Mouse (Mus musculus) natural killer cell, adult 2 months (primary cell): ENCODE data around the gene Gbp4.
"Not testable (repeated sequence)": the region's sequence is repeated elsewhere in the genome, so short reads cannot be mapped to it uniquely, and the experiment has no call there.

Source experiments
- DNase-seq, 2 experiments: peaks; one replicate each; pipeline ENCODE4 v3.0.0; 2022; ENCODE audit warnings: low spot score in 2 of 2

Gbp4 gene

GRCm38 (mm10) chr5:105139409-105140088 is at the start of gene Gbp4, which contains the start of the genes Gbp9 and Gbp8:
Gene Gbp4 (minus strand): TSS chr5:105139586.
Gene Gbp9 (minus strand): TSS chr5:105139539.
Gene Gbp8 (minus strand): TSS chr5:105139540.
- peak; percentile 84 to 87 for DNase-seq

DNA sequence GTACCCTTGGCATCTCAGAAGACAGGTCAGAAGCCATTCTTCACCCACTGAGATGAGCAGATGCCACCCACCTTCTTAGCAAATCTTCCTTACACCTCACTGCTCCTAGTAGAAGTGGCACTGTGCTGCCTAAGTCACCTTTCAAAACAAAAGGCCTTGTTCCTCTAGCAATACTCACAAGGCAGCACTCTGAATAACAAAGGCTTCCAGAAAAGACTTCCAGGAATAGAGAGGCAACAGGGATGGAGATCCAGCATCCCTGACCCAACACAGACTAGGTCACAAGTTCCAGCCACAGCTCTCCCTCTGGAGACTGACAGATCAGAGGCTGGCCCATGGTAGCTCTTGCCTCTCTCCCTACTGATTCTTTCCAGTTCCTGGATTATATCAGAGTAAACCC is 42.1 kb upstream of the Gbp4 start:
- no peak for DNase-seq

GRCm38 (mm10) chr5:105156582-105156981 is 17.2 kb upstream of the Gbp4 start:
- DNase-seq: no peak

- no peak for DNase-seq
Measured at GRCm38 (mm10) chr5:105154049-105154448, 14.7 kb upstream of the Gbp4 start.

GRCm38 (mm10) chr5:105148062-105148461 is 8.7 kb upstream of the Gbp4 start:
- not testable (repeated sequence) for DNase-seq

- DNase-seq: no peak
Measured at GRCm38 (mm10) chr5:105146447-105146846, 7.1 kb upstream of the Gbp4 start.

GRCm38 (mm10) chr5:105145731-105146130 is 6.3 kb upstream of the Gbp4 start:
- DNase-seq: not testable (repeated sequence)

DNA sequence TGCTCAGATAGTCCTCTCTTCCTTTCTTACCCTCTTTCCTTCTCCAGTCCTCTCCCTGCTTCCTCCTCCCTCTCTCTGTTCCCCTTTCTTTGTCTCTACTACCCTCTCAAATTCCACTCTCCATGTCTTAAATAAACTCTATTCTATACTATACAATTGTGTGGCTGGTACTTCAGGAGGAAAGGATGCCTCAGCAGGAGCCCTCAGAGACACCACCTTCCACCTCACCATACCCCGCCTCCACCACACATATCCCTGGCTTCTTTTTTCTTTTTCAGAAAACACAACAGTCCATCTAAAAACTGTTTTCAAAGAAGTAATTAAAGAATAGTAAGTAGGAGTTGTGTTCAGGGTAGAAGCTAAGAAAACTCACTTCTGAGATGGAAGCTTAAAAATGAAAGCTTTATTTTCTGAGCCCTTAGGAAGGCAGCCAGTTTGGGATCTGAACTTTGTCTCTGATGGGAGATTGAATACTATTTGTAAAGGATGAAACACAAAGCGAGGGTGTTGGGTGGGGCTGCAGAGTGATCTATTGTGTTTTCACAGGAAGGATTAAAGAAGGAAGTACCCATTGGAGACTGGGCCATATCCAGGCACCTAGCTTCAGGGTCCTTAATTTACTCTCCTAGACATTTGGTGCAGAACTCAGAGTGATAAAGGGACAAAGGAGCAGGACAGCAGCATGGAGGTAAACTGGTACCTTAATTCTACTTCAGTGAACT is 864 bp upstream of the Gbp4 start:
- peak in 1 of 2 experiments; percentile 11 for DNase-seq

- no peak for DNase-seq
Measured at GRCm38 (mm10) chr5:105138906-105139305, 480 bp downstream of the Gbp4 start.

- DNase-seq: not testable (repeated sequence)
Measured at GRCm38 (mm10) chr5:105136706-105137304, 2.6 kb downstream of the Gbp4 start.

DNA sequence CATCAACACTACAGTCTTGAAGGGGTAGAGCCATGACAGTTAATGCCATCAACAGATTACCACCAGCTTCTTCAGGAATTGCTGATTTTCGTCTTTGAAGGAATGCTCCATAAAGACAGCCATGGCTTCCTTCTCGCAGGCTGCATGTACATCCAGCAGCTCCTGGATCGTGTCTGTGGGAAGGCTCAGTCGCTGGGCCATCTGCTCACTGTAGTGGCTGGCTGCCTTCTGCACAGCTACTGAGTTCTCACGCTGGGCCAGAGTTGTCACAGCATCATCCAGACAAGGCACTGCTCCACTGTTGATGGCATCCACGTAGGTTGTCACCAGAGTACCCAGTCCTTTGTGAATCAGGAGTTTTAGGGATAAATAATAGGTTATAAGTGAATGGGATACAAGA is 17.7 kb downstream of the Gbp4 start:
- DNase-seq: not testable (repeated sequence)

GRCm38 (mm10) chr5:105115740-105116139 is 23.6 kb downstream of the Gbp4 start:
- DNase-seq: no peak

DNA sequence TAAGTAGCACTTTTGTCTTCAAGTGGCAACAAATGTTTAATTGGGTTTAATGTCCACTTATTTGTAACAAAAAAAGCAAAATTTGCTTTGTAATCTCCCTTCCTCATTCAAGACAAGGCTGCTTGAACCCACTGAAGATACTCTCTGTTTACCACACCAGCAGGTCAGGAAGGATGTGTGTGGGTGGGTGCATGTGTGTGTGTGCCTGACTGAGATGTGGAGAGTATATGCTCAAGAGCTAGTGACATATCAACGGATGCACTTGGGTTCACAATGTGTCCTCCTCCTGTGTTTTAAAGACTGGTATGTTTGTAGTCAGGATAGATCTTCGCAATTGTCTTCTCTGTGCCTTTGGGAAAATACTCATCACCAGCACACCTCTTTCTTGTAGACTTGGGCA is 24.7 kb downstream of the Gbp4 start:
- DNase-seq: peak; percentile 57 to 64

DNA sequence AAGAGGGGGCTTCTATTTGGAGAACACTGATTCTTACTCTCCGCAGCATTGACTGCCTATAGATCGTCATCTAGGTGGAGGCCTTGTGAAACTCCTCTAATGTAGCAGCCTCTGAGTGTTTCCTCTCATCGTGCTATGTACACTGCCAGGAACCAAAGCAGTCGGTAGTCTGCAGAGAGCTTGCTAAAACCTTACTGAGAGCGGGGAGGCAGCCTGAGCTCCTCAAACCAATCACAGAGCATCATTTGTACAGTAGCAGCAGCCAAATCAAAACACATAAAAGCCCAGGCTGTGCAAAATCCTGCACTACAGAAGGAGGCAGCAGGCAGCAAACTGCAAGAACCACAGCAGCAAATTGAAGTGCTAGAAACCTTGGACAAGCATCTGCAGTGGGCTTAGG is 25.7 kb downstream of the Gbp4 start:
- no peak for DNase-seq

DNA sequence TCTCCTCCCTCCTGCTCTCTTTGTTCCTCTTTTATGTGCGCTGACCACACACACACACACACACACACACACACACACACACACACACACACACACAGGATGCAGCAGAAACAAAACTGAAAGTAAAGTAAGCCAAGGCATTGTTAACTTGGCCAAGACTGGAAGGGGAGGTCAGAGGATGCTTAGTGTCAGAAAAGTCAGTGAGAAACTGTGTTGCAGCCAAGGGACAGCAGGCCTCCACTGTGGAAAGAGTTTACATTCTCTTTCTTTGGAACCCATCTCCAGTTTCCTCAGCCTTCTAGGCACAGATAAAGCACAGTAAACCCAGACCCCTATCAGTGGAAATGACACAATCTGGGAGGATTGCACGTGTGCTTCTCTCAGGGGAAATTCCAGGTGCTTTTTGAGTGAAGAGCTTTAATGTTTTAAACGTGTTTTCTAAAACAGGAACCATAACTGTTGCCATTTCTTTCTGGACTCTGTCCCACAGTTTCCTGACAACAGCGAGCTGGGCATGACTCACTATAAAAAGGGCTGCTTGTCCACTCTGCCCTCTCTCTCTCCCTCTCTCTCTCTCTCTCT is 29.0 kb downstream of the Gbp4 start:
- peak; percentile 84 to 87 for DNase-seq

GRCm38 (mm10) chr5:105109775-105110174 is 29.6 kb downstream of the Gbp4 start:
- DNase-seq: not testable (repeated sequence)

- not testable (repeated sequence) for DNase-seq
Measured at GRCm38 (mm10) chr5:105105689-105106088, 33.7 kb downstream of the Gbp4 start.

DNA sequence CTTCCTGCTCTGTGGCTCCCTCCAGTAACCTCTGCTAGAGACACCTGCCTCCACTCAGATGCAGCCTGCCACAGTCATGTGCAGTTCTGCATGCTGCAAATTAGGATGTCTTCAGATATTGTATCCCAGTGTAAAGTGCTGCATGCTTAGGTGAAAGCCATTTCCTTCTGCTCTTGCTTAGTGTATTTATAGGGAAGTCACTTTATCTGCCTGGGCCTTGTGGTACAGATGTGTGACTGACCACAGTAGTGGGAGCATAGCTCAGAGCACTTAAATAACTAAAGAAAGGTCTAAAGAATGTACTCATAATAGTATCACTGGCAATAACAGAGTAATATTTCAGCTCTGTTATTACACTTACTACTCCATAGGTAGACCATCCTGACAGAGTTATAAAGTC is 57.5 kb downstream of the Gbp4 start:
- no peak for DNase-seq

- not testable (repeated sequence) for DNase-seq
Measured at GRCm38 (mm10) chr5:105068356-105068755, 71.0 kb downstream of the Gbp4 start.
